Mouse (Mus musculus) intestine, embryonic 14.5 days (tissue): ENCODE results near the gene Chmp5. TPM values are rescaled to one million over a fixed set of nuclear protein-coding genes. Genes with fewer than 3 reads are reported as not detected.
"Not testable (repeated sequence)": the region's sequence is repeated elsewhere in the genome, so short reads cannot be mapped to it uniquely, and the experiment has no call there.

Experiments
- ATAC-seq: fragments of 200-750 bp; cut with Nextera tagmentation; replicated peaks from 2 replicates; pipeline ENCODE4 v1.8.0; 2017; ENCODE audit warnings: low read depth, moderate number of reproducible peaks, moderate TSS enrichment, moderate library complexity; ENCODE audit not compliant: low FRiP score, low TSS enrichment
- DNase-seq: peaks from one replicate; pipeline ENCODE4 v3.0.0-alpha.2; 2018; ENCODE audit warnings: low spot score
- H3K27ac ChIP-seq: fragments of 300-500 bp; sonication (generic); 2 replicates; pipeline ENCODE4 v1.5.1; 2014; ENCODE audit warnings: low read depth, mild to moderate bottlenecking, control low read depth
- H3K27me3 ChIP-seq: fragments of 300-500 bp; sonication (generic); replicated peaks from 2 replicates; pipeline ENCODE4 v1.6.1; 2014; ENCODE audit warnings: low read length, control low read depth; ENCODE audit not compliant: control insufficient read depth, insufficient read depth
- H3K36me3 ChIP-seq: fragments of 300-500 bp; sonication (generic); 2 replicates; pipeline ENCODE4 v1.6.1; 2014; ENCODE audit warnings: low read length, control low read depth; ENCODE audit not compliant: control insufficient read depth, insufficient read depth
- H3K4me1 ChIP-seq: fragments of 300-500 bp; sonication (generic); replicated peaks from 2 replicates; pipeline ENCODE4 v1.6.1; 2014; ENCODE audit warnings: low read length, control low read depth, mixed read lengths; ENCODE audit not compliant: control insufficient read depth, insufficient read depth
- H3K4me2 ChIP-seq: fragments of 300-500 bp; sonication (generic); 2 replicates; pipeline ENCODE4 v1.6.1; 2014; ENCODE audit warnings: low read length
- H3K4me3 ChIP-seq: fragments of 300-500 bp; sonication (generic); 2 replicates; pipeline ENCODE4 v1.5.1; 2014; ENCODE audit warnings: low read depth, low read length, control low read depth, mixed read lengths
- H3K9ac ChIP-seq: fragments of 300-500 bp; sonication (generic); 2 replicates; pipeline ENCODE4 v1.6.1; 2014; ENCODE audit warnings: mild to moderate bottlenecking, low read length
- H3K9me3 ChIP-seq: fragments of 300-500 bp; sonication (generic); 2 replicates; pipeline ENCODE4 v1.6.1; 2016; ENCODE audit warnings: low read length, control low read depth; ENCODE audit not compliant: control insufficient read depth
- WGBS: fragments of 180-500 bp; shearing (Covaris S2); extraction: QIAGEN DNeasy Blood & Tissue Kit; methylation state at CpG from one replicate; pipeline ENCODE4 v1.1.7; 2014; 5-methylcytosine and 5-hydroxymethylcytosine counted together
- polyA plus RNA-seq: library from polyadenylated mRNA; unstranded; fragments of >200 nt; fragmentation: Nextera tagmentation; extraction: Ambion mirVana; gene quantifications from 2 replicates; pipeline ENCODE4 v1.2.1, GENCODE M21; 2014

Chmp5 gene
- polyA plus RNA-seq, 1 experiment from 2014 or later = 82.1 TPM

DNA sequence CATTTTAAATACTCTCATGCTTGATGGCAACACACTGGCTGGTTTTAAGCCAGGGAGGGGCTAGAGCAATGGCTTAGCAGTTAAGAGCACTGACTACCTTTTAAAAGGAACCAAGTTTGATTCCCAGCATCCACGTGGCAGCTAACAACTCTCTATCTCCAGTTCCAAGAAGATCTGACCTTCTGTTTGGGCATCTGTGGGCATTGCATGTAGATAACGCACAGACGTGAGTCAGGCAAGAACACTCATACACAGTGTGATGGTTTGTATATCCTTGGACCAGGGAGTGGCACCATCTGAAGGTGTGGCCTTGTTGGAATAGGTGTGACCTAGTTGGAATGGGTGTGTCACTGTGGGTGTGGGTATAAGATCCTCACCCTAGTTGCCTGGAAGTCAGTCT lies 13.8 kb upstream of the Chmp5 start:
- H3K9me3 ChIP-seq, H3K27ac ChIP-seq, ATAC-seq, H3K4me1 ChIP-seq, H3K27me3 ChIP-seq, H3K4me3 ChIP-seq, DNase-seq, H3K4me2 ChIP-seq, H3K9ac ChIP-seq: not testable (repeated sequence)
- WGBS = 83% methylated on average over 3 of the region's 3 CpGs
- peaks cover 62% of the 10 kb centered on the region for H3K36me3 ChIP-seq

GRCm38 (mm10) chr4:40936175-40936839 lies 11.9 kb upstream of the Chmp5 start:
- H3K27ac ChIP-seq = no peak overlapping the region
- H3K4me1 ChIP-seq = no peaks in the 10 kb centered on the region
- H3K4me2 ChIP-seq = no peak overlapping the region
- peaks cover 7% of the 10 kb centered on the region; the same call in 1 of the 2 replicates for H3K9me3 ChIP-seq
- H3K27me3 ChIP-seq = no peaks in the 10 kb centered on the region
- H3K9ac ChIP-seq = no peak overlapping the region
- no peak for DNase-seq
- ATAC-seq = no peak
- WGBS = 85% methylated on average over 9 of the region's 9 CpGs
- H3K4me3 ChIP-seq = no peak overlapping the region
- peaks cover 82% of the 10 kb centered on the region for H3K36me3 ChIP-seq

- H3K4me2 ChIP-seq = no peak overlapping the region
- no peaks in the 10 kb centered on the region for H3K4me1 ChIP-seq
- H3K4me3 ChIP-seq = no peak overlapping the region
- H3K27ac ChIP-seq = no peak overlapping the region
- peaks cover 7% of the 10 kb centered on the region; the same call in 1 of the 2 replicates for H3K9me3 ChIP-seq
- H3K27me3 ChIP-seq = no peaks in the 10 kb centered on the region
- ATAC-seq (no peak), DNase-seq (no peak)
- WGBS = 89% methylated on average over 5 of the region's 5 CpGs
- peaks cover 94% of the 10 kb centered on the region for H3K36me3 ChIP-seq
- H3K9ac ChIP-seq = no peak overlapping the region
Measured at GRCm38 (mm10) chr4:40938793-40939192, 9.4 kb upstream of the Chmp5 start.

DNA sequence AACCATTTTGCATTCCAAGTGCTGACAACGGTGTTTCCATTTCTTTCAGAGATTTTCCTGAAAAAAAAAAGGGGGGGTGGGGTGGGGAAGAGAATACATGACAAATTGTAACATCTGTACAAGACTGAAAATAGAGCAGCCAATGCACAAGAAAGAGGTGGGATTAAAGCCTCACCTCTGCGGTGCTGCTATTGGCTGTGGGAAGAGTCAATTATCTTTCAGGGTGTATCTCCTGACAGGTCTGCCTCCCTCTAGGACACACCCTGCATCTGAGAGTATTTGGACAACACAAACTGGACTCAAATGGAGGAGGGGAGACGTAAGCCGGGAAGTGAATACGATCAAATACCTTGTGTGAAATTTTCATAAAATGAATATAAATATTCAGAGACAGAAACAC lies 4.6 kb upstream of the Chmp5 start:
- Histone ChIP-seq H3K4me1 (peaks cover 10% of the 10 kb centered on the region), H3K4me2 (no peak overlapping the region), H3K4me3 (no peak overlapping the region), H3K9me3 (peaks cover 7% of the 10 kb centered on the region; the same call in 1 of the 2 replicates), H3K27ac (no peak overlapping the region), H3K9ac (no peak overlapping the region), H3K27me3 (no peaks in the 10 kb centered on the region), H3K36me3 (peaks cover 72% of the 10 kb centered on the region)
- 93% methylated on average over 5 of the region's 5 CpGs for WGBS
- ATAC-seq (no peak), DNase-seq (no peak)

- Histone ChIP-seq H3K4me1 (peaks cover 18% of the 10 kb centered on the region), H3K27ac (no peak overlapping the region), H3K4me3 (peak overlapping the region; percentile 85), H3K27me3 (no peaks in the 10 kb centered on the region), H3K9me3 (no peaks in the 10 kb centered on the region), H3K4me2 (peak overlapping the region; percentile 83), H3K36me3 (peaks cover 56% of the 10 kb centered on the region), H3K9ac (peak overlapping the region; percentile 80)
- ATAC-seq (no peak), DNase-seq (no peak)
- 78% methylated on average over 7 of the region's 7 CpGs for WGBS
Measured at GRCm38 (mm10) chr4:40946516-40947121, 1.6 kb upstream of the Chmp5 start.

DNA sequence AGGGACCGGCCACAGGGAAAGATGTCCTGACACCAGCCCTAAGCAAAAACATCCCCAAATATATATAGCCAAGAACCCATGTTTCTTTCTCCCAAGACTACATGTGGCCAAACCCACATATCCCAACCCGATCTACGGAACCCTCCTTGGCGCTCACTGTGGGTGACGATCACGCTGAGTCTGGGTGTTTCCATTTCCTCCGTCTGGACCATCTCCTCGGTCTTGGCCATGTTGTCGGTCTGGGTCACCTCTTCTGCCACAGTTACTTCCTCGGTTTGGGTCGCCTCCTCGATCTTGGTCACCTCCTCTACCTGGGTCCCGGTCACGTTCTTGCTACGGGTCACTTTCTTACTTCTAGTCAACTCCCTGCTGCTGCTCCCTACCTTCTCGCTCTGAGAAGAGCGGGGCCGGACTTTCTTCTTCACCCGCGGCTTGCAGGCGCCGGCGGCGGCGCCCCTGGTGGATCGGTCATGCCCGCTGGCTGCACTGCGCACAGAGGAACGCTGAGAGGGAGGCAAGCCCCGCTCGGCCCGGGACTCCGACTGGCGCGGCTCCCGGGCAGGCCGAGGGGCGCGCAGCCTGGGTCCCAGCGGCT lies 545 bp upstream of the Chmp5 start:
- H3K27ac ChIP-seq = peak overlapping the region; percentile 69
- DNase-seq (no peak), ATAC-seq (peak; percentile 77)
- under 1% methylated on average over 40 of the region's 40 CpGs for whole genome bisulfite sequencing
- peak overlapping the region; percentile 85 for H3K4me3 ChIP-seq
- H3K4me1 ChIP-seq = peaks cover 18% of the 10 kb centered on the region
- H3K27me3 ChIP-seq = no peaks in the 10 kb centered on the region
- peak overlapping the region; percentile 80 for H3K9ac ChIP-seq
- peaks cover 54% of the 10 kb centered on the region for H3K36me3 ChIP-seq
- H3K9me3 ChIP-seq = no peaks in the 10 kb centered on the region
- peak overlapping the region; percentile 83 for H3K4me2 ChIP-seq

- ATAC-seq (no peak), DNase-seq (no peak)
- 90% methylated on average over 1 of the region's 1 CpGs for WGBS
- no peak overlapping the region for H3K4me2 ChIP-seq
- H3K4me1 ChIP-seq = peaks cover 8% of the 10 kb centered on the region; the same call in 1 of the 2 replicates
- no peak overlapping the region for H3K9ac ChIP-seq
- no peaks in the 10 kb centered on the region for H3K27me3 ChIP-seq
- H3K36me3 ChIP-seq = peaks cover 78% of the 10 kb centered on the region
- H3K9me3 ChIP-seq = no peaks in the 10 kb centered on the region
- no peak overlapping the region for H3K27ac ChIP-seq
- no peak overlapping the region for H3K4me3 ChIP-seq
Measured at GRCm38 (mm10) chr4:40953521-40953920, 5.3 kb downstream of the Chmp5 start.

DNA sequence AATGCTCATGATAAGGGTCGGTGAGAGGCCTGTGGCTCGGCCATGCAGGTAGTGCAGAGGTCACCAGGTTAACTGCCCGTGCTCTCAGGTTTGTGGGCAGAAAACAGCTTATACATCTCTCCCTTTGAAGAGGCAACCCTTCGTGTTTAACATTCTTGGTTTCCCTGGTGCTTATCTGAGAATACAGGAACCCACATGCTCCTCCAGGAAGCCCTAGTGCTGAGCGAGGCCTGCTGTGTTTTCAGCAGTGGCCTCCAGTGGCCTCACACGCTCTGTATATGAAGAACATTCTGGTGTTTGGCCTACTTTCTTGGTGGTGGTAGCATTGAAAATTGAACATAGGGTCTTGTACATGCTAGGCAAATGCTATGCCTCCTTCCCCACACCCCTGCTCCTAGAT lies 7.7 kb downstream of the Chmp5 start:
- Histone ChIP-seq H3K27ac (no peak overlapping the region), H3K27me3 (no peaks in the 10 kb centered on the region), H3K4me3 (no peak overlapping the region), H3K36me3 (peaks cover 91% of the 10 kb centered on the region), H3K9me3 (no peaks in the 10 kb centered on the region), H3K9ac (no peak overlapping the region), H3K4me1 (no peaks in the 10 kb centered on the region), H3K4me2 (no peak overlapping the region)
- 81% methylated on average over 6 of the region's 6 CpGs for WGBS
- no peak for DNase-seq
- ATAC-seq = no peak
